Mouse (Mus musculus): ENCODE results near the gene Slc5a3. TPM values are rescaled to one million over a fixed set of nuclear protein-coding genes. Genes with fewer than 3 reads are reported as not detected.

Gene Slc5a3
- polyA plus RNA-seq (2014; fragmentation: Nextera tagmentation; extraction: Ambion mirVana) = 11.8 and 12.9 TPM in 2 replicates

DNA sequence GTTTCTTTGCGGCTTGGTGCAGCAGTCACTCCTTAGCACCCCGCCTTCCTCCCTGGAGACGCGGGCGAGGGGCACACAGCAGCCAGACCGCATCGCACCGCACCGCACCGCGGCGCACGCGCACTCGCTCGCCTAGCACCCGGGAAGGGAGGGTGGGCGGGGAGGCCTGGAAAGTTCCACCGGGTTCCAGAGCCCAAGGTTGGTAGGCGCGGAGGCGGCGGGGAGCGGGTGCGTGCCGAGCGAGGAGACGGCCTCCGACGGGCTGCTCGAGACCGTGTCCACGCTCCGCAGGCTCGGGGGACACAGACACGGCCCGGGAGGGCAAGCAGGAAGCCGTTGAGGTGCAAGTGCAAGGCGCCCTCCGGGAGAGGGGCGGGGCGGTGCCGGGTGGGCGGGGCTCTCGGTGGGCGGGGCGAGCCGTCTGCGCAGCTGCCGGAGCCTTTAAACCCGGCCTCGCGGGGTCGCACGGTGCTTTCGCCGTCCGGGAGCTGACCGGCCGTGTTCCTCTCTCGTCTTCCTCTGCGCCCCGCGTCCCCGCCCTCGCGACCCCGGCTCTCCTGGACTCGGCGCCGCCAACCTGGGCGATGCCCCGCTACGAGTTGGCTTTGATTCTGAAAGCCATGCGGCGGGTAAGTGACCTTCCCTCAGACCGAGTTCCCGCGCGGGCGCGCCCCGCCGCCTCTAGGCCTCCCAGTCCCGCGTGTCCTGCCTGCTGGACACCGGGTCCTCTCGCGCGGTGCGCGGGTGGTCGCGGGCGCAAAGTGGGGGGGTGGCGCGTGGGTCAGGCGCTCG lies at the start of gene Slc5a3, which contains the start of the genes Mrps6 and Gm49711:
Gene Slc5a3 (plus strand): TSS at position 471 of the 792 bp plus-strand sequence.
Gene Mrps6 (plus strand): TSS at position 419 of the 792 bp plus-strand sequence.
Gene Gm49711 (plus strand): TSS at position 465 of the 792 bp plus-strand sequence.
- peak within 1 kb of the TSS; percentile 90 for H3K4me2 ChIP-seq (ENCODE audit: low read depth, low read length, severe bottlenecking)
- H3K4me3 ChIP-seq (ENCODE audit: low read depth, low read length) = peak within 1 kb of the TSS; percentile 88
- H3K4me1 ChIP-seq (replicated peaks; ENCODE audit: control insufficient read depth, insufficient read depth, low read length) = peaks cover 2% of the 10 kb centered on the region; the same call in 1 of the 2 replicates
- WGBS = under 1% methylated on average over 76 of the region's 99 CpGs
- no peaks in the 10 kb centered on the region; the same call in 1 of the 2 replicates for H3K9me3 ChIP-seq (ENCODE audit: control insufficient read depth, low read length)
- peak; percentile 97 for DNase-seq (ENCODE audit: low spot score)
- peaks cover 3% of the 10 kb centered on the region; the same call in 1 of the 2 replicates for H3K36me3 ChIP-seq (ENCODE audit: control insufficient read depth, insufficient read depth, low read length)
- H3K27me3 ChIP-seq (ENCODE audit: control insufficient read depth, insufficient read depth, low read length) = no peaks in the 10 kb centered on the region
- peak; percentile 94 for ATAC-seq (replicated peaks; ENCODE audit: low FRiP score)
- peak within 1 kb of the TSS; percentile 80 for H3K9ac ChIP-seq (ENCODE audit: low read length)
- H3K27ac ChIP-seq (ENCODE audit: low read depth, low read length) = peak within 1 kb of the TSS; percentile 50; the same call in 1 of the 2 replicates

DNA sequence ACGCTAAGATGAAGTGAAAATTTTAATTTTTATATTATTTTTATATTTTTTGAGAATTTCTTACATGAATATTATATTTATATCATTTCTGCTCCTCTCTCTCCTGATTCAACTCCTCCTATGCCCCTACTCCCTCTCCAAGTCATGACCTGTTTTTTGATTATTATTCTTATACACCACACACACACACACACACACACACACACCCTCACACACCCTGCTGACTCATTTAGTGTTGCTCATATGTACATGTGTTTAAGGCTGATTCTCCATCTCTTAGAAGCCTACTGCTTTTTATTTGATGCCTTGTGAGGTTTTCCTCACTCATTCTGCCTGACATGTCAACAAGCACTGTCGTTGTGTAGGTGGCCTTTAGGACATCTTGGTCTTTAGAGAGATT lies 48.5 kb upstream of the Slc5a3 start:
- H3K27ac ChIP-seq (ENCODE audit: low read depth, low read length) = no peak overlapping the region
- H3K36me3 ChIP-seq (ENCODE audit: control insufficient read depth, insufficient read depth, low read length) = no peaks in the 10 kb centered on the region
- H3K9ac ChIP-seq (ENCODE audit: low read length) = no peak overlapping the region
- no peak overlapping the region for H3K4me3 ChIP-seq (ENCODE audit: low read depth, low read length)
- no peak overlapping the region for H3K4me2 ChIP-seq (ENCODE audit: low read depth, low read length, severe bottlenecking)
- WGBS = 89% methylated on average over 2 of the region's 2 CpGs
- DNase-seq (ENCODE audit: low spot score) (no peak), ATAC-seq (replicated peaks; ENCODE audit: low FRiP score) (no peak)
- no peaks in the 10 kb centered on the region for H3K9me3 ChIP-seq (ENCODE audit: control insufficient read depth, low read length)
- no peaks in the 10 kb centered on the region for H3K27me3 ChIP-seq (ENCODE audit: control insufficient read depth, insufficient read depth, low read length)
- H3K4me1 ChIP-seq (replicated peaks; ENCODE audit: control insufficient read depth, insufficient read depth, low read length) = no peaks in the 10 kb centered on the region

DNA sequence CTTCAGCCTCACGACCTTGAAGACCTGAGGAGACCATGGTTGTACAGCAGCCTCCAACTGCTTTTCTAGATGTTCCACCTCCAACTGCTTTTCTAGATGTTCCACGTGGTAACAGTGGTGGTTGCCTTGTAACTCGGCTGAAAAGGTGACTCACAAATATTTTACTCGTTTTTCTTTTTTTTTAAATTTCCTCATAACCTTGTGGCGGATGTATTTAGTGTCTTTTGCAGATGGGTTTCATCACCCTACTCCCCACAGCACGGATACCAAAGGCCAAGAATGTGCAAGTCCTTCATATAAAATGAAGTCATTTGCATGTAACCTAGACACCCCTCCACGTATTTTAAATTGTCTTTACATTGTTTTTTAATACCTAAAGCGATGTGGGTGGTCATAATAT lies 41.3 kb upstream of the Slc5a3 start:
- 90% methylated on average over 8 of the region's 8 CpGs for WGBS

DNA sequence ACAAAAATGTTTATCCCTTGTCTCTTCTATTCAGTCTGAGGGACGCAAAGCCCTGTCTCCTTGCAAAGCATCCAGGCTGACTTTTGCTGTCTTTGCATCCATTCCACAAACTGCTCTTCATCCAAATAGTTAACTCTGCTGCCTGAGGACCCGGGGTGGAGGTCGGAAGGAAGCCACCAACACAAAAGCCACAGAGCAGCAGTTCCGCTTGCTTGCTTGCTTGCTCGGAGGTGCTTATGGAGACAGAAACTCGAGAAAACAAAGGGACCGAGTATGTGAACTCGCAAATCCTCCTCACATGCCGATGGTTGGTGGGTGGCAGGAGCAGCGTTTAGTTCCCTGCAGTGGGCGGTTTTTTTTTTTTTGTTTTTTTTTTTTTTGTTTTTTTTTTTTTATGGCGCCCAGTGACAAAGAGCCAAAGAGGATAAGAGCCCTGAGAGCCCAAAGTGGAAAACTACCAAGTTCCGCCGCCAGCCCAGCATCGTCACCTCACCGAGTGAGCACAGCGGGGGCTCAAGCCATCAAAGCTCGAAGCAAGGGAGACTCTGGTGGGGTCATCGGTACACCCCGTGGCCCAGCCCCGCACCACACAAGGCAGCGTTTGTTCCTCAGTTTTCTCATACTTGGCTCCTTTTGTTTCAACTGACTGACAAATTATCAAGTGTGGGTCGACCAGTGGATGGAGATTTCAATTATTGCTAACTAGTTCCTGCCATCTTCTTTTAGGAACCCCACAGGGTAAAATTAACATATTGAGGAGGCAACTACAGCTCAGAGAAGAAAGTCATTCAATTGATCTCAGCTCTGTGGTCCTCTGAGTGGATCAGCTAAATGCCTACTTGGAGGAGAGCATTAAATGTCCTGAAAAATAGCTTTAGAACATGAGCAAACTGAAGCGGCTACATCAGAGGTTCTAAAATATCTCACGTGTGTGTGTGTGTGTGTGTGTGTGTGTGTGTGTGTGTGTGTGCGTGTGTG lies 38.7 kb upstream of the Slc5a3 start:
- no peaks in the 10 kb centered on the region for H3K27me3 ChIP-seq (ENCODE audit: control insufficient read depth, insufficient read depth, low read length)
- no peaks in the 10 kb centered on the region for H3K9me3 ChIP-seq (ENCODE audit: control insufficient read depth, low read length)
- no peak overlapping the region for H3K27ac ChIP-seq (ENCODE audit: low read depth, low read length)
- H3K4me3 ChIP-seq (ENCODE audit: low read depth, low read length) = peak overlapping the region; percentile 19; the same call in 1 of the 2 replicates
- peak overlapping the region; percentile 58 for H3K9ac ChIP-seq (ENCODE audit: low read length)
- 7% methylated on average over 26 of the region's 26 CpGs for WGBS
- H3K4me2 ChIP-seq (ENCODE audit: low read depth, low read length, severe bottlenecking) = peak overlapping the region; percentile 55
- ATAC-seq (replicated peaks; ENCODE audit: low FRiP score) = peak; percentile 89
- H3K36me3 ChIP-seq (ENCODE audit: control insufficient read depth, insufficient read depth, low read length) = no peaks in the 10 kb centered on the region
- peak; percentile 74 for DNase-seq (ENCODE audit: low spot score)
- peaks cover 2% of the 10 kb centered on the region; the same call in 1 of the 2 replicates for H3K4me1 ChIP-seq (replicated peaks; ENCODE audit: control insufficient read depth, insufficient read depth, low read length)

More for the DNA sequence above, 41.3 kb upstream of the Slc5a3 start:
- DNase-seq (ENCODE audit: low spot score) (no peak), ATAC-seq (replicated peaks; ENCODE audit: low FRiP score) (no peak)
- Histone ChIP-seq H3K4me1 (replicated peaks; ENCODE audit: control insufficient read depth, insufficient read depth, low read length) (peaks cover 2% of the 10 kb centered on the region; the same call in 1 of the 2 replicates), H3K4me3 (ENCODE audit: low read depth, low read length) (no peak overlapping the region), H3K4me2 (ENCODE audit: low read depth, low read length, severe bottlenecking) (no peak overlapping the region), H3K27me3 (ENCODE audit: control insufficient read depth, insufficient read depth, low read length) (no peaks in the 10 kb centered on the region), H3K9me3 (ENCODE audit: control insufficient read depth, low read length) (no peaks in the 10 kb centered on the region), H3K36me3 (ENCODE audit: control insufficient read depth, insufficient read depth, low read length) (no peaks in the 10 kb centered on the region), H3K27ac (ENCODE audit: low read depth, low read length) (no peak overlapping the region), H3K9ac (ENCODE audit: low read length) (no peak overlapping the region)

DNA sequence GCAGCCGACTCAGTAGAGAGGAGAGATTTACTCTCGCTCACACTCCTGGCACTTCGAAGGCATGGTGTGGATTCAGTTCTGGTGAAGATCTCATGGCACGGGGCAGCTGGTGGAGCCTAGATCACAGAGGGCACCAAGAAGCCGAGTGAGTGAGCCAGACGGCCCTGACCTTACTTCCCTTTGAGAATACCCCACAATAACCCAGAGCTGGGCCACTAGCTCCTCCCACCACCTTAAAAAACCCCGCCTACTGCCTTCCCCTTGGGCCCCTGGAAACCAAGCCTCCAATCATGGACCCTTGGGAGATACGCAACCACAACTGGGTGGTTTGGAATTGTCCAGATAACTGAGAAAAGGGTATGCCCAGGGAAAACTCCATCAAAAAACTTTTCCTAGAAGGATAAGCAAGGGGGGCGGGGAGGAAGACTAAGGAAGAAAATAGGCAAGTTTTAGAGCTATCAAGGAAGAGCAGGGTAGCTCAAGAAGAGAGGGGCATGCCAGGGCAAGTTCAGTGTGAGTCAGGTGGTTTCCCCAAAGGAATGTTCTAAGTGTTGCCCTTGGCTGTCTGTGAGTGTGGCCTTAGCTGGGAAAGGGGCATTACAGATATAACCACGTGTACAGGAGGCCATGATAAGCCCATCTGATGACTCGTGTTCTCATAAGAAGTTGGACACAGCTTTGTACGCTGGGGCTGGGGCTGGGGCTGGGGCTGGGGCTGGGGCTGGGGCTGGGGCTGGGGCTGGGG lies 36.3 kb upstream of the Slc5a3 start:
- DNase-seq (ENCODE audit: low spot score) (no peak), ATAC-seq (replicated peaks; ENCODE audit: low FRiP score) (no peak)
- no peaks in the 10 kb centered on the region for H3K27me3 ChIP-seq (ENCODE audit: control insufficient read depth, insufficient read depth, low read length)
- H3K4me1 ChIP-seq (replicated peaks; ENCODE audit: control insufficient read depth, insufficient read depth, low read length) = peaks cover 2% of the 10 kb centered on the region; the same call in 1 of the 2 replicates
- H3K9me3 ChIP-seq (ENCODE audit: control insufficient read depth, low read length) = no peaks in the 10 kb centered on the region
- 89% methylated on average over 12 of the region's 12 CpGs for WGBS
- no peak overlapping the region for H3K4me2 ChIP-seq (ENCODE audit: low read depth, low read length, severe bottlenecking)
- H3K9ac ChIP-seq (ENCODE audit: low read length) = no peak overlapping the region
- no peak overlapping the region for H3K27ac ChIP-seq (ENCODE audit: low read depth, low read length)
- no peak overlapping the region for H3K4me3 ChIP-seq (ENCODE audit: low read depth, low read length)
- H3K36me3 ChIP-seq (ENCODE audit: control insufficient read depth, insufficient read depth, low read length) = no peaks in the 10 kb centered on the region

DNA sequence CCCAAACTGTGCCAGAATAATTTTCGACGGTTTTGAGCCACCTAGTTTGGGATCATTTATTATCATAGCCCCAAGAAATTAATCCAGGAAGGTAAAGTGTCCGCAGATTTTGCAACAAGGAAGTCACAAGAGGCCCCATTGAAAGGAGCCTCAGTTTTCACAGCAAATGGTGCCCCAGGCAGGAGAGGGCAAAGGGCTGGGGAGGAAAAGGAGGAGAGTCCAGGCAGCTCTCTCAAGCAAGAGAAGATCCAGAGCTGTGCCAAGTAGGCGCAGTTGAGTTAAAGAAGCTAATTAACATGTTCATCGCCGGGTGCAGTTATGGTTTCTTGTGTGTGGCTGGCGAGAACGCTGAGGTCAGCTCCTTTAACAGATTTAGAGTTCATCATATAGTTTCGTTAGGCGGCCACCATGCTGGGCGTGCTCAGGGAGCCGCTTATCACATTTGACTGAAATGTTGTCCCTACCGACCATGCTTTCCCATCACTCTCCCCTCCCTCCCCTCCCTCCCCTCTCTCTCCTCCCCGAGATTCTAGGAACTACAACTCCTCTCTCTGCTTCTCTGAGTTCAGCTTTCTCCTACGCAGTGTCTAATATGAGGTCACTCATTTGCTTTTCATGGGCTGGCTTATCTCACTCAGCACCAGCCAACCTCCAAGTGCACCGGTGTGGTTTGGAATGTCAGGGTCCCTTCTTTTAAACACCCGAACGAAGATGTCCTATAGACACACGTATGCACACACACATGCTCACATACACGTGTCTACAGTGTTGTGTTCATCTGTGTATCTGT lies 35.4 kb upstream of the Slc5a3 start:
- H3K27me3 ChIP-seq (ENCODE audit: control insufficient read depth, insufficient read depth, low read length) = no peaks in the 10 kb centered on the region
- ATAC-seq (replicated peaks; ENCODE audit: low FRiP score) (no peak), DNase-seq (ENCODE audit: low spot score) (peak; percentile 38)
- H3K4me3 ChIP-seq (ENCODE audit: low read depth, low read length) = no peak overlapping the region
- H3K9ac ChIP-seq (ENCODE audit: low read length) = no peak overlapping the region
- H3K9me3 ChIP-seq (ENCODE audit: control insufficient read depth, low read length) = no peaks in the 10 kb centered on the region
- H3K4me2 ChIP-seq (ENCODE audit: low read depth, low read length, severe bottlenecking) = no peak overlapping the region
- peaks cover 2% of the 10 kb centered on the region; the same call in 1 of the 2 replicates for H3K4me1 ChIP-seq (replicated peaks; ENCODE audit: control insufficient read depth, insufficient read depth, low read length)
- no peaks in the 10 kb centered on the region for H3K36me3 ChIP-seq (ENCODE audit: control insufficient read depth, insufficient read depth, low read length)
- 76% methylated on average over 20 of the region's 20 CpGs for WGBS
- H3K27ac ChIP-seq (ENCODE audit: low read depth, low read length) = no peak overlapping the region

DNA sequence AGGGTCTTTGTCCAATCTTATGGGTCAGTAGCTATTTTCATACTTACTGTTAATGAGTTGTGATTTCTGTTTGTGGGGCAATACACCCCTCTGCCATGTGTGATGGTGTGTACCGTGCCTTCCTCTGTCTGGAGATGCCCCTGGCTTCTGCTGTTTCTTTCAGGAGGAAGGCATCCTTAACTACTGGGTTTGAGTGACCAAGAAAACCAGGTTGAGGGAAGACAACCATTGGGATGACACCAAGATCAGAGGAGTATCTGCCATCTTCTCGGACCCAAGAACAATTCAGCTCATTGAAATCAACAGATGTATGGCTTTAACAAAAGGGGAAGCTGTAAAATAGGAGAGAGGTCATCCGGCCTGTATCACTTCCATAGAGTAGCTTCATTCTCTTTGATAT lies 24.8 kb upstream of the Slc5a3 start:
- DNase-seq (ENCODE audit: low spot score) = no peak
- WGBS = 89% methylated on average over 3 of the region's 3 CpGs
- Histone ChIP-seq H3K9ac (ENCODE audit: low read length) (no peak overlapping the region), H3K27ac (ENCODE audit: low read depth, low read length) (no peak overlapping the region), H3K4me1 (replicated peaks; ENCODE audit: control insufficient read depth, insufficient read depth, low read length) (no peaks in the 10 kb centered on the region), H3K27me3 (ENCODE audit: control insufficient read depth, insufficient read depth, low read length) (no peaks in the 10 kb centered on the region), H3K4me2 (ENCODE audit: low read depth, low read length, severe bottlenecking) (no peak overlapping the region), H3K36me3 (ENCODE audit: control insufficient read depth, insufficient read depth, low read length) (no peaks in the 10 kb centered on the region), H3K9me3 (ENCODE audit: control insufficient read depth, low read length) (no peaks in the 10 kb centered on the region), H3K4me3 (ENCODE audit: low read depth, low read length) (no peak overlapping the region)
- ATAC-seq (replicated peaks; ENCODE audit: low FRiP score) = no peak

Data from forebrain, embryonic 11.5 days (tissue).